Mouse (Mus musculus): Measurements from ENCODE around the gene Acot7.

DNA sequence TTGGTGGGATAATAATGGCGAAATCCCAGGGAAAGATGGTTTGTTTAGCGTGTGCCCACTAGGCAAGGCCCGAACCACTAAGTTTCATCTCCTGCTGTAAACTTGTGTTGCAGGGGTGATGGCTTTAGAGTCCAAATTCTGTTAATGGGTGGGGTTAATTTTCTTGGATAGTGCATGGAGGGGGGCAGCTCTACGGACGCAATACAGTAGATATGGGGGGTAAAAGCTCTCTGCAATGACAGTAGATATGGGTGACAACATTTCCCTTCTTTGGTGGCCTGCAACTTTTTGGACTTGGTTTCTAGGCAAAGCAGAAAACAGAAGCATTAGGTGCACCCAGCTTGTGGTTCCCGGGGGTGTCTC is 779 bp upstream of the Acot7 start:
- TF ChIP-seq POLR2A (IDR thresholded peaks at IDR 0.05; ENCODE audit: low read depth, low read length) (no peak), CTCF (IDR thresholded peaks at IDR 0.05; ENCODE audit: extremely low read depth, insufficient read depth, insufficient read length, insufficient replicate concordance) (no peak)
